Mouse (Mus musculus) skeletal muscle tissue, adult 2 months (tissue): Measurements from ENCODE around the gene Rbm15b.

Experiments
- DNase-seq: peaks from one replicate; pipeline ENCODE4 v3.0.0-alpha.2; 2012; ENCODE audit warnings: low read depth, low spot score

Gene Rbm15b

GRCm38 (mm10) chr9:106884996-106885900 is 2.0 kb downstream of the Rbm15b start:
- no peak for DNase-seq

- no peak for DNase-seq
Observed at GRCm38 (mm10) chr9:106884306-106884705, 2.9 kb downstream of the Rbm15b start.

GRCm38 (mm10) chr9:106883085-106883484 is 4.1 kb downstream of the Rbm15b start:
- no peak for DNase-seq

GRCm38 (mm10) chr9:106882176-106882575 is 5.1 kb downstream of the Rbm15b start:
- no peak for DNase-seq

- no peak for DNase-seq
Observed at GRCm38 (mm10) chr9:106881071-106881755, 6.0 kb downstream of the Rbm15b start.

GRCm38 (mm10) chr9:106879471-106879870 is 7.8 kb downstream of the Rbm15b start:
- no peak for DNase-seq

GRCm38 (mm10) chr9:106876666-106877065 is 10.6 kb downstream of the Rbm15b start:
- no peak for DNase-seq

- DNase-seq = no peak
Observed at GRCm38 (mm10) chr9:106874216-106874615, 13.0 kb downstream of the Rbm15b start.

- DNase-seq = no peak
Observed at GRCm38 (mm10) chr9:106858036-106858435, 29.2 kb downstream of the Rbm15b start.

GRCm38 (mm10) chr9:106856664-106857063 is 30.6 kb downstream of the Rbm15b start:
- no peak for DNase-seq

GRCm38 (mm10) chr9:106842800-106843199 is 44.4 kb downstream of the Rbm15b start:
- no peak for DNase-seq

- no peak for DNase-seq
Observed at GRCm38 (mm10) chr9:106840569-106840968, 46.7 kb downstream of the Rbm15b start.
